Mouse (Mus musculus) urinary bladder, postnatal 4 days (tissue): Measurements from ENCODE around the gene Cadm3.
A peak's percentile ranks its signal among the peaks of the same experiment; 100 is the strongest.

Source experiments
- DNase-seq, 2 experiments: peaks; one replicate each; pipeline ENCODE4 v3.0.0; 2021 to 2022; ENCODE audit warnings: low spot score in 2 of 2

Cadm3 gene

GRCm38 (mm10) chr1:173367356-173368046, at the start of gene Cadm3:
Gene Cadm3 (minus strand): TSS chr1:173367695.
- peak in 1 of 2 experiments; percentile 25 for DNase-seq

- no peak for DNase-seq
Observed at GRCm38 (mm10) chr1:173414631-173415030, 47.1 kb upstream of the Cadm3 start.

GRCm38 (mm10) chr1:173411863-173412262, 44.4 kb upstream of the Cadm3 start:
- no peak for DNase-seq

GRCm38 (mm10) chr1:173409066-173409465, 41.6 kb upstream of the Cadm3 start:
- DNase-seq, result peak in 1 of 2 experiments; percentile 17

- no peak for DNase-seq
Observed at GRCm38 (mm10) chr1:173404696-173405309, 37.3 kb upstream of the Cadm3 start.

- peak in 1 of 2 experiments; percentile 78 for DNase-seq
Observed at GRCm38 (mm10) chr1:173398323-173398970, 31.0 kb upstream of the Cadm3 start.

- peak in 1 of 2 experiments; percentile 33 for DNase-seq
Observed at GRCm38 (mm10) chr1:173391754-173392153, 24.3 kb upstream of the Cadm3 start.

- DNase-seq, result peak in 1 of 2 experiments; percentile 54
Observed at GRCm38 (mm10) chr1:173389901-173390401, 22.5 kb upstream of the Cadm3 start.

GRCm38 (mm10) chr1:173389431-173389830, 21.9 kb upstream of the Cadm3 start:
- peak in 1 of 2 experiments; percentile 23 for DNase-seq

GRCm38 (mm10) chr1:173381436-173381835, 13.9 kb upstream of the Cadm3 start:
- no peak for DNase-seq

- DNase-seq, result peak in 1 of 2 experiments; percentile 66
Observed at GRCm38 (mm10) chr1:173377380-173378112, 10.1 kb upstream of the Cadm3 start.

- no peak for DNase-seq
Observed at GRCm38 (mm10) chr1:173374020-173374419, 6.5 kb upstream of the Cadm3 start.

GRCm38 (mm10) chr1:173371586-173371985, 4.1 kb upstream of the Cadm3 start:
- no peak for DNase-seq

- DNase-seq, result no peak
Observed at GRCm38 (mm10) chr1:173370456-173370855, 3.0 kb upstream of the Cadm3 start.

- no peak for DNase-seq
Observed at GRCm38 (mm10) chr1:173369611-173370010, 2.1 kb upstream of the Cadm3 start.

GRCm38 (mm10) chr1:173366701-173367355, 667 bp downstream of the Cadm3 start:
- no peak for DNase-seq

- no peak for DNase-seq
Observed at GRCm38 (mm10) chr1:173365970-173366409, 1.5 kb downstream of the Cadm3 start.

- no peak for DNase-seq
Observed at GRCm38 (mm10) chr1:173364125-173364800, 3.2 kb downstream of the Cadm3 start.

GRCm38 (mm10) chr1:173363436-173363835, 4.1 kb downstream of the Cadm3 start:
- no peak for DNase-seq

GRCm38 (mm10) chr1:173361651-173362050, 5.8 kb downstream of the Cadm3 start:
- DNase-seq, result no peak
